ENCODE assay signal across 9 mouse cellular contexts in the genomic region with DNA sequence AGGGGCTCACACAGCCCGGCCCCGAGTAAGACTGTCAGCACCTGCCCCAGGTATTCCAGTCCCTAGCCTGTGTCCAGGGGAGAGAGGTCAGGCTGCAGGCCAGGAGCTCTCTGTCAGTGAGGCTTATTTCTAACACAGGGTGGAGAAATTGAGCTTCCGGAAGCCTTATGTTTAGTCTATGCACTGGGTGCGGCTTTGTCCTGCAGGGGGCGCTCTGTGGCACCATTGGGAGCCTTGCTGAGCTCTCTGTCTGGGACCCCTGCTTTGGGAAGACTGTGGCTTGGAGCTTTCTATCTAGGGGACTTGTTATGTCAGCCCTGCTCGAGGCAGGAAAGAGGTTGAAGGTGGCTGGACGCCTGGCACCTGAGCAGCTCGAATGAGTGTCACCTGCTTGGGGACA. TPM values are rescaled to one million over a fixed set of nuclear protein-coding genes. Genes with fewer than 3 reads are reported as not detected.
DNase-seq lines count a peak whose midpoint lies in the region; TF ChIP-seq lines count a peak whose summit lies in the region.
"Had no signal": no experiment of that assay in that cellular context is flagged by ENCODE, and none has a peak within 500 bp of the region (broad histone marks: within the 10 kb centered on the region; RNA-seq: fewer than 3 reads in every experiment).

No protein-coding gene starts in this region.

- H3K4me3 ChIP-seq in E14TG2a.4 (replicated peaks; ENCODE audit: low read length): no peak overlapping the region
- H3K4me3 ChIP-seq: liver, embryonic 15.5 days had no signal

- H3K4me1 ChIP-seq in E14TG2a.4 (replicated peaks; ENCODE audit: low read depth, low read length): peaks cover 48% of the 10 kb centered on the region

- H3K36me3 ChIP-seq in E14TG2a.4 (ENCODE audit: insufficient read depth, low read length): peaks cover 6% of the 10 kb centered on the region; the same call in 1 of the 2 replicates
- H3K36me3 ChIP-seq: liver, embryonic 15.5 days had no signal

- peak; percentile 66 for DNase-seq in layer of hippocampus, adult 11-12 months (ENCODE audit: low spot score)
- no peak for DNase-seq in layer of hippocampus, adult 9-10 months (ENCODE audit: low spot score)
- peak; percentile 52 for DNase-seq in adrenal gland, adult 2 months
- DNase-seq in embryo, embryonic 9.5 days (ENCODE audit: extremely low spot score): peak; percentile 66
- peak; percentile 83 to 86 for DNase-seq in kidney, postnatal 4 days
- peak; percentile 86 for DNase-seq in retina, embryonic 14.5 days (ENCODE audit: low spot score)
- no peak for DNase-seq in urinary bladder, adult 2 months (ENCODE audit: low spot score)

- no peaks in the 10 kb centered on the region for H3K27me3 ChIP-seq in E14TG2a.4 (ENCODE audit: insufficient read depth, low read length)
- H3K27me3 ChIP-seq: liver, embryonic 15.5 days had no signal

- H3K9me3 ChIP-seq in E14TG2a.4 (ENCODE audit: low read length): peaks cover 8% of the 10 kb centered on the region
- H3K9me3 ChIP-seq: liver, embryonic 15.5 days had no signal

- peak; percentile 41 for TF ChIP-seq CTCF in E14TG2a.4 (conservative IDR thresholded peaks at IDR 0.05; ENCODE audit: low read length)

RNA-seq across cellular contexts. Expression of a gene that starts 37.2 kb away (rescaled TPM):
- 10 to 100 TPM; 20.0 to 29.2 TPM for total RNA-seq in adrenal gland, adult 2 months (2021)
- polyA plus RNA-seq in adrenal gland, adult 2 months (2012; rRNA removed): 12.0 and 16.2 TPM in 2 replicates
- polyA plus RNA-seq in urinary bladder, adult 2 months (2012; rRNA removed): 27.5 and 32.2 TPM in 2 replicates

RNA-seq across cellular contexts. Expression of a gene that starts 37.6 kb away (rescaled TPM):
- total RNA-seq in adrenal gland, adult 2 months (2021): 10 to 100 TPM; 23.7 to 27.9 TPM
- 26.5 and 34.7 TPM in 2 replicates for polyA plus RNA-seq in adrenal gland, adult 2 months (2012; rRNA removed)
- polyA plus RNA-seq in urinary bladder, adult 2 months (2012; rRNA removed): 7.0 and 9.4 TPM in 2 replicates

RNA-seq across cellular contexts. Expression of a gene that starts 42.2 kb away (rescaled TPM):
- total RNA-seq in adrenal gland, adult 2 months (2021): 1 to 10 TPM; 2.3 to 9.4 TPM
- polyA plus RNA-seq in adrenal gland, adult 2 months (2012; rRNA removed): 13.8 and 25.5 TPM in 2 replicates
- polyA plus RNA-seq in urinary bladder, adult 2 months (2012; rRNA removed): 0.74 and 1.0 TPM in 2 replicates

RNA-seq across cellular contexts. Expression of a gene that starts 52.0 kb away (rescaled TPM):
- total RNA-seq in adrenal gland, adult 2 months (2021): 1,000 to 10,000 TPM; 1,196 to 1,476 TPM
- 2,178 and 2,420 TPM in 2 replicates for polyA plus RNA-seq in adrenal gland, adult 2 months (2012; rRNA removed)
- polyA plus RNA-seq in urinary bladder, adult 2 months (2012; rRNA removed): 10.9 and 11.6 TPM in 2 replicates

Comparison
In these comparisons a context has a peak if more than half of its experiments do, and no peak if none do; other contexts are left out.
1. DNase-seq: peak in layer of hippocampus, adult 11-12 months (single experiment), adrenal gland, adult 2 months (single experiment), embryo, embryonic 9.5 days (single experiment), kidney, postnatal 4 days (2 of 2) and retina, embryonic 14.5 days (single experiment); none in layer of hippocampus, adult 9-10 months (single experiment) and urinary bladder, adult 2 months (single experiment).